Mouse (Mus musculus) hindlimb bud, embryonic 11.5 days (tissue): ENCODE data around the gene Cebpz.

Experiments used
- DNase-seq: peaks from one replicate; pipeline ENCODE4 v3.0.0-alpha.2; 2012; ENCODE audit warnings: low read depth, low spot score; ENCODE audit errors: extremely low spot score

Cebpz gene

GRCm38 (mm10) chr17:78936466-78937228 lies at the start of gene Cebpz, which contains the start of gene Ndufaf7:
Cebpz (minus strand) TSS chr17:78937066.
Ndufaf7 (plus strand) TSS chr17:78937136.
- peak; percentile 98 for DNase-seq

DNA sequence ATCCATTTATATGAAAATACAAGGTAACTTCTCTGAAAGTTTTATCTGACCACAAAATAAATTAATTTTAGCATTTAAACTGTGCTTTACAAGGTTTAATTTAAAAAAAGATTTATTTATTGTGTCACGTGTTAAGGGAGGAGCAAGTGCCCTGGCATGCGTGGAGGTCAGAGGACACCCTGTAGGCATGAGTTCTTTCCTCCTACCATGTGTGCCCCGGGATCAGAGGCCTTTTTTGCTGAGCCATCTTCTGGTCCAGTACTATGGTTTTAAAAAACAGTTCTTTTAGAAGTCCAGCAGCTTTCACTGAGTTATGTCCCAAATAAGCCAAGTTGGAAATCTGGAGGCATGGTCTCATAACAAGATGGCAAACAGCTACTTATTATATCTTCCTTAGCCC lies 46.9 kb upstream of the Cebpz start:
- no peak for DNase-seq

- no peak for DNase-seq
Measured at GRCm38 (mm10) chr17:78983166-78983565, 46.3 kb upstream of the Cebpz start.

GRCm38 (mm10) chr17:78968500-78968899 lies 31.6 kb upstream of the Cebpz start:
- DNase-seq: no peak

GRCm38 (mm10) chr17:78966092-78966883 lies 29.4 kb upstream of the Cebpz start:
- DNase-seq: no peak

DNA sequence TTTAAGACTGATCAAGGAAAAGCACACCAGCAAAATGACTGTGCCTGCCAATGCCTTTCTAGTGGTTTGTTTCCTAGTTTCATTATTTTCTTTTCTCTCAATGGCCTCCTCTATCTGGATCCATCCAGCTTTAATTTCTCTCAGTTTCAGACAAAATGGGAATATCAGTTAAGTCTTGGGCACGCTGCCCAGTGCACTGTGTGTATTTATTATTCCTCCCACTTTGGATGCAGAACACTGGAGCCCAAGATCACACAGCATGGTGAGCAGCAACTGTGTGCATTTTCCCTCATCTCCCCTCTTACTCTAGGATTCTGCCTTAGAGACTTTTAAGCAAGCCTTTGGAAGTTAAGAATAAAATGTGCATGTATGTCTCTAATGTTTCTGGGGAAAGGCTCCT lies 27.5 kb upstream of the Cebpz start:
- no peak for DNase-seq

DNA sequence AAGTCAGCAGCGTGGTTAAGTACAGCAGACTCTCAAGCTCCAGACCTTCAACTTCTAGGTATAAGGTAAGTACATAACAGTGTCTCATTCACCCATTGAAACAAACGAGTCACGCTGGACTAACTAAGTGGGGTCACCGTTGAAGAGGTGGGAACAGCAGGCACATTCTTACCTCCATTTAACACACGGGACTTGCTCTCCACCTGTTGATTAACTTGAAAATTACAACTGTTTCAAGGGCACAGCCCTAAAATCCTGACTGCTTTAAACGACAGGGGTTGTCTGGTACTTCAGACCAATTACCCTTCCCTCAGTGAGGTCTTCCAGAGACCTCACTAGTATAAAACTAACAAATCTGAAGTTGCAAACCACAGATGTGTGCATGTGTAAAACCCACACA lies 22.6 kb upstream of the Cebpz start:
- DNase-seq: no peak

- DNase-seq: no peak
Measured at GRCm38 (mm10) chr17:78953240-78953639, 16.4 kb upstream of the Cebpz start.

GRCm38 (mm10) chr17:78952070-78952469 lies 15.2 kb upstream of the Cebpz start:
- no peak for DNase-seq

- DNase-seq: no peak
Measured at GRCm38 (mm10) chr17:78951225-78951624, 14.4 kb upstream of the Cebpz start.

DNA sequence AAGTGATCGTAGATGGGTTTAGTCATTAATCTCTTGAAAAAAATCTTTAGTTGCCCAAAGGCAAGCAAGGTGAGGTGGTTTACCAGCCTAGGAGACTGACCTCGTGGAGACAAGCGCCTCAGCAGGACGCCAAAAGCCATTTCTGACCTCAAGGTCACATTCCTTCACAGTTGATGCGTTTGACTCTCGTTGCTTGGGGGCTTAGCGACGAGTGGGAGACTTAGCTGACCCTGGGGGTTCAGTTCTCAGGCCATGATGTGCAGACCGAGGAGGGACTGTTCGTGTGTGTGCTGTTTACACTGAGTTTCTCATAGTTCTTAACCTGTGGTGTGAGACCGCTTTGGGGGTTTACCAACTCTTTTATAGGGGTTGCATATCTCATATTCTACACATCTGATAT lies 5.7 kb upstream of the Cebpz start:
- no peak for DNase-seq

GRCm38 (mm10) chr17:78938927-78939326 lies 2.1 kb upstream of the Cebpz start:
- no peak for DNase-seq

DNA sequence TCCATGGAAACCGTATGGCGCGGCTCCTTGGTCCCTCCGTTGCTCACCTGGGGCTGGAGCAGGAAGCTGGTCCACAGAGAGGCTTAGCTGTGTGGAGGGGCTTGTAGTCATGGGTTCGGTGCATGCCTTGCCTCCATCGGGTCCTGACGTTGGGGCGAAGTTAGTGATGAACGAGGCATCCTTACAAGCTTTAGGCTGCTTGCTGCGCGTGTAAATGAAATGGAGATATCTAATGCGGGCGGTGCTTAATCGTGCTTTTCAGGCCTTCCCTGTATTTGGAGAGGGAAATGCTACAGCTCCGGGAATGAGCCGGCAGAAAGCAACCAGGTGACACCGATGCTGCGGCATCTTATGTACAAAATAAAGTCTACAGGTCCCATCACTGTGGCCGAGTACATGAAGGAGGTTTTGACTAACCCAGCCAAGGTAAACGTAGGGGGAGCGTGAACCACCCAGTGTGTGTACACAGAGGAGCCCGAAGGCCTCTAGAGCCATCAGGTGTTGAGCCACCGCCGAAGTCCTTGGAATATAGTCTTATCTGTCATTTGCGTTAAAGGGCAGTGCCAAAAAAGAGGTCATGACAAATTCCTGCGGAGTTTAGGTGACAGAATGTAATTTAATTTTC lies 475 bp upstream of the Cebpz start:
- no peak for DNase-seq

DNA sequence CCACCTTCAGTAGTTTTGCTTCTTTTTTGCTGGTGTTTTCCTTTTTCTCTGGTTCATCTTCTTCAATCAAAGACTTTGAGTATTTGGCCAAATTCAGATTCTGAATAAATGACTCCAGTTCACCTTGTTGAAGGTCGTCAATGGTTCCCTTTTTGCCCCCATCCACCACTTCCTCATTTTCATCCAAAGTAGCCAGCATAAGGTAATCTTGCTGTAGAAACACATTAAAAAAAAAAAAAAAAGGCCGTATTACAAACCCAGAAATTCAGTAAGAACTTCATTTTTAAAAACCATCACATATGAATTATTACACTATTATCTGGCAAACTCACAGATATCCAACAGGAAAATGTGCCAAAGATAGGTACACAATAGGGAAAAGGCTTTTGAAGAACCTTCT lies 1.0 kb downstream of the Cebpz start:
- DNase-seq: no peak

DNA sequence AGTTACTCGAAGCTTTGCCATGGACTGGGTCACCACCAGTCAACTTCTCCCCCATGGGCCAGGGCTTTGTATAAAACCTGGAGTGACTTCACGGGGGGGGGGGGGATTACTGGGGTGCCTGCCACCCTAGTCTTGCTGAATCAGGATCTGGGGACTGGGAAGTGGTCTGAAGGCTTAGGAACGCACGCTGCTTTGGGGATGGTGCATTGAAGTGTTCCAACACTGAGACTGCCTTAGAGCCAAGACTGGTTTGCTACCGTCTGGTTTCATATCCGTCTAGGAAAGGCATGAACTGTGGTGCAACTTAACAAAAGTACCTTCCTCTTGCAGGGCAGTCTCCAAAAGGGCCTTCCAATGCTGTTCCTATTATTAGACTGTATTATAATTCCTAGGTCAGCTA lies 19.2 kb downstream of the Cebpz start:
- no peak for DNase-seq

- no peak for DNase-seq
Measured at GRCm38 (mm10) chr17:78916899-78917298, 20.0 kb downstream of the Cebpz start.

GRCm38 (mm10) chr17:78916369-78916813 lies 20.5 kb downstream of the Cebpz start, which contains the start of gene Cebpzos:
Cebpzos (plus strand) TSS chr17:78916500.
- DNase-seq: peak; percentile 77

GRCm38 (mm10) chr17:78915772-78916171 lies 21.1 kb downstream of the Cebpz start:
- no peak for DNase-seq

DNA sequence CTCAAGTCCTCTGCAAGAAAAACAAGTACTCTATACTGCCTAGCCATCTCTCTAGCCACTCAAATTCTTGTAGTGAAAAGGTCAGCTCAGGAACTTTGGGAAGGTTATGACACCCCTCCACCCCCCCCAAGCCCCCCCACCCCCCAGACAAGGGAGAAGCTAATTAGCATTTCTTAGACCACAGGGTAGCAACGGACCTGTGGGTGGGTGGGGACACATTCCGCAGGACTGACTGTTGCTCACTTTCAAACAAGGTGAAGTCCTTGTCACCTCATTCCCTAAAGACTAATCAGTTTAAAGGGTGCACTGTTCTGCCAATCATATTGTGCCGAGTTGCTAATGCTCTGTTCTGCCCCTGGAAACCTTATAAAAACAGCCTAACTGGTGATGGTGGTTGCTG lies 22.9 kb downstream of the Cebpz start:
- DNase-seq: no peak

DNA sequence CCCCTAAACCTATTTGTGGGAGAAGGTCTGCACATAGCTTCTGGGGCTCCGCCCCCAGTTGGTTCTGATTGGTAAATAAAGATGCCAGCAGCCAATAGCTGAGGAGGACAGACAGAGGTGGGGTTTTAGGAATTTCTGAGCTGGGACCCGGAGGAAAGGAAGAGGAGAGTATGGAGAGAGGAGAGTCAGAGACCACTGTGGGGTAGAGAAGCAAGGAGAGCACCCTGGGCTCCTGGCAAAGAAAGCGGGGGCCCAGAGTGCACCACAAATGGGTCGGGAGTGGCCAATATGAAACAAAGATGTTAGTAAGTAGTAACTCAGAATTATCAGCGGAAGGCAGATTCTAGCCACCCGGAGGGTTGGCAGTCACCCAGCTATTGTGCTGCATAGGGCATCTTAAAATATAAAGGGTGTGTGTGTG lies 24.0 kb downstream of the Cebpz start:
- DNase-seq: no peak

- DNase-seq: no peak
Measured at GRCm38 (mm10) chr17:78909374-78909773, 27.5 kb downstream of the Cebpz start.

DNA sequence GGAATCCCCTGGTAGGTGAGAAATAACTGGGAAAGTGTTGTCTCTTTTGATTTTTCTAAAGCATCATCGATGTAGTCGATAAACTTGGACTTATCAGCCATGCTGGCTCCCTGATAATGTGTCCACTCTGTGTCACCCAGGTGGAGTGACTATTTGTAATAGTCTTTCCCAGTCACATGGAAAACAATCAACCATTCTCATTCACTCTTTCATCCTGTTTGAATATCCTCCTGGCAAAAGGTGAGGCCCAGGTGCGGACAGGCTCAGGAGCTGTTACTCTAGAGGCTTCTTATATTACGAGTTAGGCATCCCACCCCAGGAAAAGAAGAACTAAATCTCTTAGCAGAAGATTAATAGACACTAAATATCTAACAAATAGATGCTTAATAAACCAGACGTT lies 30.0 kb downstream of the Cebpz start, which contains the start of gene Sult6b1:
Gene Sult6b1 (minus strand): TSS at position 101 of the 400 bp plus-strand sequence.
- DNase-seq: no peak
